Mouse (Mus musculus): ENCODE results near the gene Tgm1.

DNA sequence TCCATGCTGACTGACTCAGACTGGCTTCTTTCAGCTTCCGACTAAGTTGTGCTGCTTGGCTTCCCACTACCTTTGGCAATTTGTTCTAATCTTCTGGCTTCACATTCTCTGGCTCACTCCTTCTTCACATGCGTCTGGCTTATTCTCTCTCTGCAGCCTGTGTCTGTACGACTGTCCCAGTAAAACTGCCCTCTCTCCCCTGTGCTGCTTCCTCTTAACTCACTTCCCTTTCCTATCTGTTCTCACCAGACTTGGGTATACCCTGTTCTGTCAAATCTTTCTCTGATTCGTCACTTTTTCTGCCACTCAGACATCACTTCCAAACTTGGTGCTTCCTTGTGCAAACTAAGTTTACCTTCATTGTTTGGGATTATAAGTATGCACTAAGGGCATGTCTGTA, 16.5 kb downstream of the Tgm1 start:
- TF ChIP-seq EP300 (IDR thresholded peaks at IDR 0.05; ENCODE audit: low read depth) = no peak
- no peak for TF ChIP-seq CTCF (IDR thresholded peaks at IDR 0.05; ENCODE audit: low read depth)
